ENCODE assay signal across 12 mouse cellular contexts in the genomic region with DNA sequence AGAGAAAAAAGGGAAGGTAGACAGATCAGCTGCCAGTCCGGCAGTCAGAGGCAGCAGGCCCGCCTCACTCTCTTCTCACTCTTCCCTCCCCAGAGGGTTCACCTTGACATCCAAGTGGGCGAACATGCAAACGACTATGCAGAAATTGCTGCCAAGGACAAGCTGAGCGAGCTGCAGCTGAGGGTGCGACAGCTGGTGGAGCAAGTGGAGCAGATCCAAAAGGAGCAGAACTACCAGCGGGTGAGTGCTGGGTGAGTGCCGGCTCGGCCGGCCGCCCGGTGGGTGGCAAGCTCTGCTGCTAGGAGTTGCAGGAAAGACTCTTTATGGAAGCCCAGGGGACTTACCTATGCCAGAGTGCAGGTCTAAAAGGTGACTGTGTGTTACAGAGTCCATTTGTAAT. TPM values are rescaled to one million over a fixed set of nuclear protein-coding genes. Genes with fewer than 3 reads are reported as not detected.
DNase-seq lines count a peak whose midpoint lies in the region; ATAC-seq lines count a peak whose summit lies in the region.
"Had no signal": no experiment of that assay in that cellular context is flagged by ENCODE, and none has a peak within 500 bp of the region (broad histone marks: within the 10 kb centered on the region; RNA-seq: fewer than 3 reads in every experiment).

No protein-coding gene starts in this region.

- H3K4me1 ChIP-seq in kidney, embryonic 15.5 days: peaks cover 21% of the 10 kb centered on the region

- 90% methylated on average over 12 of the region's 12 CpGs for WGBS in kidney, embryonic 15.5 days

- H3K9ac ChIP-seq in kidney, embryonic 15.5 days: no peak overlapping the region
- H3K9ac ChIP-seq: liver, embryonic 14.5 days; midbrain, embryonic 12.5 days had no signal

- H3K4me3 ChIP-seq in kidney, embryonic 15.5 days (replicated peaks): no peak overlapping the region
- H3K4me3 ChIP-seq: midbrain, embryonic 12.5 days had no signal

- no peak overlapping the region for H3K27ac ChIP-seq in kidney, embryonic 15.5 days
- H3K27ac ChIP-seq: hindbrain, embryonic 10.5 days; liver, embryonic 14.5 days; midbrain, embryonic 12.5 days had no signal

- no peaks in the 10 kb centered on the region for H3K9me3 ChIP-seq in kidney, embryonic 15.5 days (replicated peaks)
- H3K9me3 ChIP-seq: hindbrain, embryonic 10.5 days; midbrain, embryonic 12.5 days had no signal

- H3K4me2 ChIP-seq in kidney, embryonic 15.5 days: no peak overlapping the region
- H3K4me2 ChIP-seq: midbrain, embryonic 12.5 days had no signal

- peak; percentile 51 for ATAC-seq in frontal cortex, adult (ENCODE audit: low TSS enrichment)
- no peak for ATAC-seq in kidney, embryonic 15.5 days (replicated peaks; ENCODE audit: low FRiP score)

- no peak for DNase-seq in frontal cortex, postnatal 10 days (ENCODE audit: low spot score in 2 of 2)
- peak; percentile 80 for DNase-seq in cerebellum, adult 11-12 months
- DNase-seq in gastrocnemius, postnatal 10 days: peak; percentile 74
- DNase-seq in left cerebral cortex, postnatal 36 days (ENCODE audit: low spot score in 2 of 2): peak; percentile 74 to 78
- DNase-seq in retina, postnatal 1 day: no peak
- no peak for DNase-seq in heart, postnatal 36 days
- DNase-seq: kidney, postnatal 36 days had no signal

- intact Hi-C loops in left cerebral cortex, postnatal 36 days (cut with DNase I): no loop called here
- intact Hi-C loops in heart, postnatal 36 days (cut with DNase I): no loop called here

- peaks cover 45% of the 10 kb centered on the region for H3K36me3 ChIP-seq in kidney, embryonic 15.5 days

- peaks cover 8% of the 10 kb centered on the region; the same call in 1 of the 2 replicates for H3K27me3 ChIP-seq in kidney, embryonic 15.5 days

RNA-seq across cellular contexts. Expression of gene B4galt7, which starts 4.3 kb away (rescaled TPM):
- total RNA-seq in gastrocnemius, postnatal 10 days (2021): 1 to 10 TPM; 8.3 to 9.2 TPM
- total RNA-seq in left cerebral cortex, postnatal 36 days (2021): 10 to 100 TPM; 26.2 to 26.4 TPM
- 1 to 10 TPM; 9.0 to 9.7 TPM for total RNA-seq in heart, postnatal 36 days (2021)
- 25.9 and 28.9 TPM in 2 replicates for polyA plus RNA-seq in kidney, embryonic 15.5 days (2015; fragmentation: Nextera tagmentation; extraction: Ambion mirVana)

RNA-seq across cellular contexts. Expression of gene Tmed9, which starts 21.8 kb away (rescaled TPM):
- 100 to 1,000 TPM; 147 to 192 TPM for total RNA-seq in gastrocnemius, postnatal 10 days (2021)
- total RNA-seq in left cerebral cortex, postnatal 36 days (2021): 100 to 1,000 TPM; 133 to 138 TPM
- total RNA-seq in heart, postnatal 36 days (2021): 10 to 100 TPM; 85.3 to 86.2 TPM
- polyA plus RNA-seq in kidney, embryonic 15.5 days (2015; fragmentation: Nextera tagmentation; extraction: Ambion mirVana): 160 and 246 TPM in 2 replicates

RNA-seq across cellular contexts. Expression of gene Fam193b, which starts 24.5 kb away (rescaled TPM):
- 10 to 100 TPM; 19.9 to 26.5 TPM for total RNA-seq in gastrocnemius, postnatal 10 days (2021)
- 10 to 100 TPM; 61.1 to 99.5 TPM for total RNA-seq in left cerebral cortex, postnatal 36 days (2021)
- total RNA-seq in heart, postnatal 36 days (2021): 10 to 100 TPM; 13.7 to 18.1 TPM
- polyA plus RNA-seq in kidney, embryonic 15.5 days (2015; fragmentation: Nextera tagmentation; extraction: Ambion mirVana): 35.1 and 43.2 TPM in 2 replicates

RNA-seq across cellular contexts. Expression of gene Caml, which starts 27.4 kb away (rescaled TPM):
- total RNA-seq in gastrocnemius, postnatal 10 days (2021): 10 to 100 TPM; 13.0 to 17.1 TPM
- total RNA-seq in left cerebral cortex, postnatal 36 days (2021): 10 to 100 TPM; 49.9 to 50.8 TPM
- 10 to 100 TPM; 12.5 TPM for total RNA-seq in heart, postnatal 36 days (2021)
- polyA plus RNA-seq in kidney, embryonic 15.5 days (2015; fragmentation: Nextera tagmentation; extraction: Ambion mirVana): 55.2 and 60.7 TPM in 2 replicates

RNA-seq across cellular contexts. Expression of gene Ddx46, which starts 39.5 kb away (rescaled TPM):
- 10 to 100 TPM; 27.8 to 30.1 TPM for total RNA-seq in gastrocnemius, postnatal 10 days (2021)
- total RNA-seq in left cerebral cortex, postnatal 36 days (2021): 10 to 100 TPM; 40.5 to 52.9 TPM
- 10 to 100 TPM; 21.4 to 23.2 TPM for total RNA-seq in heart, postnatal 36 days (2021)
- polyA plus RNA-seq in kidney, embryonic 15.5 days (2015; fragmentation: Nextera tagmentation; extraction: Ambion mirVana): 38.0 and 38.7 TPM in 2 replicates

Comparison
In these comparisons a context has a peak if more than half of its experiments do, and no peak if none do; other contexts are left out.
1. DNase-seq: peak in cerebellum, adult 11-12 months (single experiment), gastrocnemius, postnatal 10 days (single experiment) and left cerebral cortex, postnatal 36 days (2 of 2); none in frontal cortex, postnatal 10 days (0 of 2), retina, postnatal 1 day (single experiment) and heart, postnatal 36 days (0 of 2).